Mouse (Mus musculus): ENCODE results near the gene Numa1.
"Not testable (repeated sequence)": the region's sequence is repeated elsewhere in the genome, so short reads cannot be mapped to it uniquely, and the experiment has no call there.

The Numa1 gene

DNA sequence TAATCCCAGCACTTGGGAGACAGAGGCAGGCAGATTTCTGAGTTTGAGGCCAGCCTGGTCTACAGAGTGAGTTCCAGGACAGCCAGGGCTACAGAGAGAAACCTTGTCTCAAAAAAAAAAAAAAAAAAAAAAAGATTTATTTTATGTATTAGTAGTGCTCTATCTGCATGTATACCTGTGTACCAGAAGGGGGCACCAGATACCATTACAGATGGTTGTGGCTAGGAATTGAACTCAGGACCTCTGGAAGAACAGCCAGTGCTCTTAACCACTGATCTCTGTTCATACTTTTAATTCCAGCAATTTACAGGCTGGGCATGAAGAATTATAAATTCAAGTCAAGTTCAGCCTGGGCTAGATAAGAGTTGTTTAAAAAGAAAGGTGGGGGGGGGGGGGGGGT is 114.6 kb downstream of the Numa1 start:
- DNase-seq (ENCODE audit: low spot score), result not testable (repeated sequence)

DNA sequence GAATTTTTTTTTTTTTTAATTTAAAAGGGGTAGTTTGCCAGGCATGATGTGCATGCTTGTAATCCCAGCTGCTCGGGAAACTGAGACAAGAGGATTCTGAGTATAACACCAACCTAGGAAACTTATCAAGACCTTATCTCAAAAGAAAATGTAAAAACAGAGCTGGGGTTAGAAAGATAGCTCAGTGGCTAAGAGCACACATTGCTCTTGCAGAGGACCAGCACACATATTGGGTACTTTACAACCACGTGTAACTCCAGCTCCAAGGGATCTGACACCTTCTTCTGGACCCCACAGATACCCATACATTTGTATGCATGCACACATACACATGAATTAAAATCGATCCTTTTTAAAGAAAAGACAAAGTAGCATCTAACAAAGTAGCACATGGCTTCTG is 127.4 kb downstream of the Numa1 start:
- DNase-seq (ENCODE audit: low spot score), result no peak

DNA sequence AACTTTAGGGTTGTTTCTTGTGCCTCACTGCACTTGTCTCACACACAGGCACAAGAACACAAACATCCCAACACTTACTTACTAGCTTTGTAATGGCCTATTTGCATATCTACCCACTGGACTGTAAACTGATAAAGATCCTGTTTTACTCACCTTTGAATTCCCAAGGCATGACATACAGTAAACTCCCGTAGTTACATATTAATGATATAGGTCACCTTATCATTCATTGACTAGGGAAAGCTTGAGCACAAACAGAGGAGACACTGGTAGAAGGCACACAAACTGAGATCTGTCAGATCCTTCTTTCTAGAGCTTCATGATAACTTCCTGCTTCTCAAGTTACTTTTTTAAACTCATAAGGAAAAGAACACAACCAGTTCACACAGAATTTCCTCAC is 128.3 kb downstream of the Numa1 start:
- no peak for DNase-seq (ENCODE audit: low spot score)

DNA sequence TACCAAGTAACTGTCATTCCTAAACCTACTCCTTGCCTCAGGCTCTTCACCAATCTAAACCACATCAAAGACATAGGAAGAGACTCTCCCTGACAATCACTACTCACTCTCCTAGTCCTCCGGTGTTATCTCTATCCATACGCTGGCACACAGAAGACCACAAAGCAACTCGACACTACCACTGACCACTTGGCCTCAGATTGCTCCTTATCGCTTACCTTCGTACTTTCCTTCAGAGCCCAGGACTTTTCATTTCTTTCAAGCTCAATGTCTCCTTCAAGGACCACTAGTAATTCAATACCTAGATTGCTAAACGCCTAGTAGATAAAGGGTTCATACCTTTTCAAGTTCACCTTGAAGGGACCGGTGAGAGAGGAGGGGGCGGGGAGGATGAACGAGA is 130.0 kb downstream of the Numa1 start:
- no peak for DNase-seq (ENCODE audit: low spot score)
